Mouse (Mus musculus) ovary, adult 18-20 months (tissue): ENCODE measurements around the gene Pdgfd.
"Not testable (repeated sequence)": the region's sequence is repeated elsewhere in the genome, so short reads cannot be mapped to it uniquely, and the experiment has no call there.

ENCODE experiments used
- DNase-seq: peaks from one replicate; pipeline ENCODE4 v3.0.0; 2022; ENCODE audit warnings: low spot score, mixed read lengths

The Pdgfd gene

GRCm38 (mm10) chr9:6168391-6169037, at the start of gene Pdgfd:
Pdgfd (plus strand) TSS chr9:6168584.
- DNase-seq, result peak; percentile 75

DNA sequence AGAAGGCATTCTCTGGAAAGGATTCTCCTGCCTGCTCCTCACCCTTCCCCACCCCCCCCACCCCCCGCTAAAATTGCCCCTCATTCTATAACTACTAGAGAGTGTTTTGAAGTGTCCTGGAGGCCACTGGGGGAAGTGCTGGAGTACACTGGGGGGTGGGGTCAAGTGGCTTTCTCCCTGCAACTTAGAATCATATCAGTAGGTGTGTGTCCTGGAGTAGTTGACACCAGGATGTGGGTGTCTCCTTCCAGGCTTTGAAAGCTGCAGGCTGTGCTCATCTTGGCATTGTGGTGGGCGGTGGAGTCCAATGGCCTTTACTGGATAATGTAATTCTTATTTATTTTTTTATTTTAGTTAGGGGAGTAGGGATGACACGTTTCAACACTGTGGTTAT, 651 bp downstream of the Pdgfd start:
- DNase-seq, result no peak

DNA sequence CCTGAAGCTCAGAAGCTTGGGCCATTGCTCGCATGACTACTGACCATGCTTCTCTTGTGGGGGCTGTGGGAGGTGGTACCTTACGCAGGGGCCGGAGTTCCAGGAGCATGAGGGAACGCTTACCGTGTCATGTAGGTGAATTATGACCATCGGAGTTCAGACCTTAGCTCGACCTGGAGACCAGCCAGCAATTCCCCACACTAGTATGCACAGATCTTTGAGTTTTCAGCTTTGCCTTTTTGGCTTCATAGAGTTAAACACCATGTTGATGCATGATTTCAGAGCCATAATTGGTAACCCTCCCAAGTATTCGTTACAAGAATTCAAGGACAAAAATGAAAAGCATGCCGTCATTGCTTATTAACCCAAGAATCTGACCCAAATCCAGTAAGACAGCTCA, 2.6 kb downstream of the Pdgfd start:
- DNase-seq, result no peak

DNA sequence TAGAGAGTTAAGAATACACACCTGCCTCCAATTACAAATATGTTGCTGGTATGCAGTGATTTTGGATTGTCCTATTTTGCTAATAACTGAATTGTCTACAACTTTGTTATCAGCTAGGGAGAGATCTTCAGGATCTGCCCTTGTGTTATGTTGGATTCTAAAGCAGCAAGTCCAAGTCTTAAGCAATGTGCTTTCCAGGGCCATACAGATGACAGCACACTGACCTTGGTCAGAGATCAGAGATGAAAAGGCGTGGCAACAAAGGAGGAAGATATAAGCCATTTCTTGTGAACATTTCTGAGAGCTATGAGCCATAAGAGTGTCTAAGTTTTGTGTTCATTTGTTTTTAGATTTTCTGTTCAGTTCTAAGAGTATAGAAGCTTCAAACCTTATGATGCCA, 4.9 kb downstream of the Pdgfd start:
- DNase-seq, result peak; percentile 32

GRCm38 (mm10) chr9:6175731-6176130, 7.3 kb downstream of the Pdgfd start:
- no peak for DNase-seq

DNA sequence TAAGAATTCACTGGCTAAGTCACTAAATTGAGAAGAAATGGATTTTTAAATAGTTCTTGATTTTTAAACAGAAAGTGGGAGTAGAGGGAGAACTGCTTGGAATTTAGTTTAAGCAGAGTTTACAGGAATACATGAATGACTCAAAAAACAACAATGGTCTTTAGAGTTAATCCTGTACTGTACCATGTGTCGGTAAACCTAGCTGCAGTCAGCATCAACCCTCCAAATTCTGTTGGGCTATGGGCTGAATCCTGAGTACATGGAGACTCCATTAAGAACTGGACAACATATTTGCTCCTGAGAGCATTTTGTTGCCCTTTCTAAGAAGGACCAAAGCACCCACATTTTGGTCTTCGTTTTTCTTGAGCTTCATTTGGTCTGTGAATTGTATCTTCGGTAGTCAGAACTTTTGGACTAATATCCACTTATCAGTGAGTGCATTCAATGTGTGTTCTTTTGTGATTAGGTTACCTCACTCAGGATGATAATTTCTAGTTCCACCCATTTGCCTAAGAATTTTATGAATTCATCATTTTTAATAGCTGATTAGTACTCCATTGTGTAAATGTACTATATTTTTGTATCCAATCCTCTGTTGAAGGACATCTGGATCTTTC, 14.0 kb downstream of the Pdgfd start:
- no peak for DNase-seq

GRCm38 (mm10) chr9:6187955-6188354, 19.6 kb downstream of the Pdgfd start:
- no peak for DNase-seq

DNA sequence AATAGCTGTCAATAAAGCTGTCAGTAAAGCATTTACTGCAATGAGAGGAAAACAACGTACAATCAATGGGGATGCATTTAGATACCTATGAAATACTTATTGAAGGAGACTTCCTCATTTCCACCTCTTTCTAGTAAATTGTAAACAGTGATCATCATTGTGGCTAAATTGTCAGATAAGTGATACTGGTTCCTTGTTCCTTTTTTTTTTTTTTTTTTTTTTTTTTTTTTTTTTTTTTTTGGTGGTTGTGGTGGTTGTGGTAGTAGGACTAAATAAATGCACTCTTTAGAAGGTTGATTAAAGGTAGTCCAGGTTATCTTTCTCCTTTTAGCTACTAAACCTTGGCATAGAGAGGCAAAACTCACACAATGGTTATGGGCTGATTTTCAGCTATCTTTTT, 25.0 kb downstream of the Pdgfd start:
- no peak for DNase-seq

DNA sequence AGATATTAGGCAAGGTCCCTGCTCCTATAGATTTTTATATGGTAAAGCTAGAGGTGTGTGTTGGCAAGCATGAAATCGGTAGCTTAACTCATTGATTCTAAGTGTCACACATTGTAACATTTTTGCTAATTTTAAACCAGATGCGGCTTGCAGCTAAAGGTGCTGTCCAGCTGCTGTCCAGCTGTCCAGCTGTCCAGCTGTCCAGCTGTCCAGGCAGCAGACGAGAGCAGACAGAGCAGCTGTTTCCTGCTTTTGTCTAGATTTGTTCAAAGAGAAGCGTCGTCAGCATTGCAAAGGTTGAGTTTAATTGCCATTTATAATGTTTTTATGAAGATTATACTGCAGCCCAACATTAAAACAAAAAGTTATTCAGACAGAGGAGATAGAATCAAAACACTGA, 44.5 kb downstream of the Pdgfd start:
- no peak for DNase-seq

DNA sequence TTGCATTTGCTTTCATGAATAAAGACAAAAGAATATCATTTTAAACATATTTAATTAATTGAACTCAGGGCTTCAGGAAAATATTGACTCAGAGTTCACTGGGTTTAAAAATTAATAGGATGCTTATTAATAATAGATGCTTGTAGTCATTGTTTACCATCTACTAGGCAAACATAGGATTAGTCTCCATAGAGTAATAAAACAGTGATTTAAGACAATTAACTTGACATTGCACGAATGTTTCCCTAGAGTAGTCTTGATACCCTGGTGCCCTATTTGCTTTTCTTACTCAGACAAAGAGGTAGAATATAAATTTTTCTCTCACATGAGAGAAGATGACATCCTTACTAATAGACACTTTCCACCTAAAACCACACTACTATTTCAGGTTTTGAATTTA, 49.1 kb downstream of the Pdgfd start:
- no peak for DNase-seq

DNA sequence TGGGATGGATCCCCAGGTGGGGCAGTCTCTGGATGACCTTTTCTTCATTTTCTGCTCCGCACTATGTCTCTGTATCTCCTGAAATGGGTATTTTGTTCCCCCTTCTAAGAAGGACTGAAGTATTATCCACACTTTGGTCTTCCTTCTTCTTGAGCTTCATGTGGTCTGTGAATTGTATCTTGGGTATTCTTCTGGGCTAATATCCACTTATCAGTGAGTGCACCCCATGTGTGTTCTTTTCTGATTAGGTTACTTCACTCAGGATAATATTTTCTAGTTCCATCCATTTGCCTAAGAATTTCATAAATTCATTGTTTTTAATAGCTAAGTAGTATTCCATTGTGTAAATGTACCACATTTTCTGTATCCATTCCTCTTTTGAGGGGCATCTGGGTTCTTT, 67.6 kb downstream of the Pdgfd start:
- not testable (repeated sequence) for DNase-seq

GRCm38 (mm10) chr9:6250320-6250719, 81.9 kb downstream of the Pdgfd start:
- DNase-seq, result no peak

- no peak for DNase-seq
Observed at GRCm38 (mm10) chr9:6251990-6252389, 83.6 kb downstream of the Pdgfd start.

DNA sequence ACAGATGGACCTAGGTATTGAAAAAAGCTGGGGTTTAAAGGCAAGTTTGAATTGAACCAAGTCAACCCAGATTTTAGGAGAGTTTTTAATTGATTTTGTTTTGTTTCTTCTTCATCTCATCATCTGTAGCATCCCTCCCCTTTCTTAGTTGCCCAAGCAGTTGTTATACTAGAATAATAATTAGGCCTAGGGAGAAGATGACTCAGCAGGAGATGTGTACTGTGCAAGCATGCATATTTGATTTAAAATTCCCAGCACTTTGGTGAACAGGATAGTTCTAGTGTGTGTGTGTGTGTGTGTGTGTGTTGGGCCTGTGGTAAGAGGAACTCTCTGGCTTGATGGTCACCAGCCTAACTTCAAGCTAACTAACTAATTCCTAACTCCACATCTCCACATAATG, 88.7 kb downstream of the Pdgfd start:
- no peak for DNase-seq

DNA sequence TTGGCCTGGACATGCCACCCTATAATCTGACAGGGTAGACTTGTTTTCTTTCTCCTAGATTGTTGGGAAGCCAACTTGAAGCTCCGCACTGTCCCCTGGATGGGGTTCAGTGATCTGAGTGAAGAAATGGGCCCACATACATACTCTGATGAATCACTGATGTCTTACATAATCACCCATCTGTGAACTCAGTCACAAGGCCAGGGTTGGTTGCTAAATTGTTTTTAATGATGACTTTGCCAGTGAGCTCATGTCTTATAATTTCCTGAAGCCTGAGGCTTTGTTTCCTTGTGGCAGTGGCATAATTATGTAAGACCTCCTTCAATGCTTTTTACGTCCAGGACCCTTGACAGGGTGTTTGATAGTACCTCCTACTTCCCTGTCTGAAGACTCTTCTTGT, 96.4 kb downstream of the Pdgfd start:
- no peak for DNase-seq

DNA sequence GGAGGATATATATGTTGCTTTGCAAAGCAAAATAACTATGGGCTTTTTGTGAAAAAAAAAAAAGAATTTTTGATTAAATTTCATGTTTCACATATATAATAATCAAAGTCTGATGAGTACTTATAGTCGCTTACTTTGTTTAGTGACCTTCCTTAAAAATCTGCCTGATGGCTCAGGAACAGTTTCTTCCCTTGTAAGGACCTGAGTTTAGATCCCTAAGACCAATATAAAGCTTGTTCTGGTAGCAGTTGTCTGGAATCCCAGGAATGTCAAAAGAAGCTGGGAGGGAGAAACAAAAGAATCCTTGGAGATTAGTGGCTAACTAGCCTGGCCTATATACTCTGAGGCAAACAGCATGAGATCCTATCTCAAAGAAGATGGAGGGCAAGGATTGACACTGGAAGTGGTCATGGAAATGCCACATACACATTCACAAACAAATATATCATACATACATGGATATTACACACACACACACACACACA, 101.5 kb downstream of the Pdgfd start, which contains the start of gene Ddi1:
TSS of gene Ddi1 (minus strand) at position 51 of the 485 bp plus-strand sequence.
- DNase-seq, result no peak

- DNase-seq, result no peak
Observed at GRCm38 (mm10) chr9:6276395-6276794, 108.0 kb downstream of the Pdgfd start.

DNA sequence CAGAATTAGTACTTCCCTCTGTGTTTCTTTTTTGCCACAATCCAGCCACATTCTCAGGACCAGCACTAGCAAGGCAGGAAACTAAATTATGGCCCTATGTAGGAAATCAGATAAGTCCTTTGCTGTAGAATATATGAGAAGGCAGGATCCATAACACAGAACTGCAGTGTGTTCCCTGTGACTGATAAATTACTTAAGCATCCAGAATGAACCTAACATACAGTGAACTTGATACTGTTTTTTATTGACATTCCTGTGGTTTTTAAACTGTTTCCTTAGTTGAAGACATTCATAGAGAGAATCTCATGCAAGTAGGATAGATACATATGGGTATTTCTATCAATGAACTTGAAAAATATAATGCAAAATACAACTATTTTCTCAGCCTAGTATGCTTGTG, 109.1 kb downstream of the Pdgfd start:
- no peak for DNase-seq

GRCm38 (mm10) chr9:6286770-6287169, 118.4 kb downstream of the Pdgfd start:
- DNase-seq, result no peak

DNA sequence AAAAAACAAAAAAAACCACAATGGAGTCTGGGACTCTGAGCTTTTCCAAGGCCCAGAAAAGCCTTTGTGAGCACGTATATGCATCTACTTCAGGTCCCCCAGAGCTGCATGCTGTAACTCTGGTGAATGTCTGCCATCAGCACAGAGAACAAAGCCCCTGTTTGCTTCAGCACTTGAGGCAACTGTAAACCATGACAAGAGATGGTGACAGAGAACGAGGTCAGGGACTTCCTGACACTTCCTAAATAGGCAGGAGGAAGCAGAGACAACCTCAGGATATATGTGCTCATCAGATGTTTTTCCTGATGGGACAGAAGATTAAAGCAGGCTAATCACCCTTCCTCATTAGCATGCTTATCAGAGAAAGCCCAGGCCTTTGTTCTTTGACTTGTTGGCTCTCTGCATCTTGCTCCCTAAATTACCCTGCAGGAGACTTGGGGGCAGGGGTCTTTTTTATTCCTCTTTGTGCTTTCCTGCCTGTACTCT, 120.9 kb downstream of the Pdgfd start:
- no peak for DNase-seq

DNA sequence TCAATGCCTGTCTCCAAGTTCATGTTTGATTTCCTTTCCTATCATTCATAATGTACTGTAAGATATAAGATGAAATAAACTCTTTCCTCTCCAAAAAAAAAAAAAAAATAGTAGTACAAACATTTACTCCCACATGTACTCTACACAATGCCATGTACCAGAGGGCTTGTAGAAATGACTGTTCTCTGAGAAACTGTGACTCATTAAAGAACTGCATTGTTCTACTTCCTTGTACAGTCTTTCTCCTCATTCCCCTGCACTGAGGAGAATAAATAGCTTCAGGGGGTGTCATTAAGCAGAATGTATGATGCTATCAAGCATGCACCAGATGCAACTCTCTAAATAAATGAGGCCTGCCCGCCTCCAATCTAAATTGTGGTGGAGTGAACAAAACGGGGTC, 130.2 kb downstream of the Pdgfd start:
- DNase-seq, result no peak

GRCm38 (mm10) chr9:6302050-6302449, 133.7 kb downstream of the Pdgfd start:
- no peak for DNase-seq

- DNase-seq, result no peak
Observed at GRCm38 (mm10) chr9:6304590-6304989, 136.2 kb downstream of the Pdgfd start.

GRCm38 (mm10) chr9:6305847-6306246, 137.5 kb downstream of the Pdgfd start:
- DNase-seq, result no peak
